Mouse (Mus musculus) cerebellum, postnatal 36 days (tissue): ENCODE measurements at regions not wholly inside any gene's neighbourhood (a gene's known extent, or its start where the extent isn't known, plus 50 kb on each side); places are given as distances from the start of the nearest gene placed in this dataset.
A peak's percentile ranks its signal among the peaks of the same experiment; 100 is the strongest.

Experiments used
- DNase-seq, 2 experiments: peaks; one replicate each; pipeline ENCODE4 v3.0.0; 2021 to 2022; ENCODE audit warnings: mixed read lengths in 2 of 2

DNA sequence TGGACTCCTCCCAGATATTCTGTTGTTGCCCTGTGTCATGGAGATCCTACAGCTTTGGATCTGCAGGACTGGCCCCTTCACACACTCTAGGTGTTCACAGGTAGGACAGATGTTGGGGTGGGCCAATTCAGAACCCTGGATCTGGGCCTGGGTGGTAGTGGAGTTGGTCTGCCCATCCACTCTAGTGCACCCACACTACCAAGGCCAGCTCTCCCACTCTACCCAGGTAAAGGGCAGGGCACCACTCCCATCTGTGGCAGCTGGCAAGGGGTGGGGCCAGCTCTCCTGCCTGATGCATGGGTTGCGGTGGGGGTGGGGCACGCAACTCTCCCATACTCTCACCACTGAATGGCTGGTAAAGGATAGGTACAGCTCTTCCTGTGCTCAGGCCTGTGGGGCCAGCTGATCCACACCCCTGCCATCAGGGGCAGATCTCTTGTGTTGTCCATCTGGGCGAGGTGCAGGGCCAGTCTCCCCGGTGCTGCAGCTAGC lies 76.5 kb downstream of the Gja1 start:
- DNase-seq = no peak

DNA sequence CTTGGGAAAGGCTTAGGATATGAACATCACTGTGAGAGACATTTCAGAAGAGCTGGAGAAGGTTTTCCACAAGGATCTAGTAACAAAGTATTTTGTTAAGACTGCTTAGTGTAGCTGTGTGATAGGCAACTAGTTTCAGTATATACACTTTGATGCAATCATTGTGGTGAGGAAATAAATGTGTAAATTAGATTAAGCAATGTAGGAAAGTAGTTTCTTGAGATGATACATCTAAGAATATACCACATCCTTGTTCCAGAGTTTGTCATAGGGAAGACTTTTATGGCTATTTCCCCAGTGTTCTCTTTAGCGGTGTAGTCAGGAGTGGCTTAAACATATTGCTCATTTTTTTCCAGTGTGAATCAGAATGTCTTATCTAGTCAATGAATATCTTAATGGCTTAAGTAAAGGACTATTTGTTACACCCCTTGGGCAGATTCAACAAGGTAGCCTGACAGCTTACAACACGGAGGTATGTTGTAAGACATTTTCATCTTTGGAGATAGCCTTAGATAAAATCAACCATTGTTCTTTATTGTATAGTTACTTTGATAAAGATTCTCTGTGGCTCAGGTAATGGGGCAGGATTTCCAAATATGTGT lies 78.8 kb downstream of the Gja1 start:
- DNase-seq = no peak

- DNase-seq = no peak
Measured at GRCm38 (mm10) chr10:56468537-56468936, 91.4 kb downstream of the Gja1 start.

DNA sequence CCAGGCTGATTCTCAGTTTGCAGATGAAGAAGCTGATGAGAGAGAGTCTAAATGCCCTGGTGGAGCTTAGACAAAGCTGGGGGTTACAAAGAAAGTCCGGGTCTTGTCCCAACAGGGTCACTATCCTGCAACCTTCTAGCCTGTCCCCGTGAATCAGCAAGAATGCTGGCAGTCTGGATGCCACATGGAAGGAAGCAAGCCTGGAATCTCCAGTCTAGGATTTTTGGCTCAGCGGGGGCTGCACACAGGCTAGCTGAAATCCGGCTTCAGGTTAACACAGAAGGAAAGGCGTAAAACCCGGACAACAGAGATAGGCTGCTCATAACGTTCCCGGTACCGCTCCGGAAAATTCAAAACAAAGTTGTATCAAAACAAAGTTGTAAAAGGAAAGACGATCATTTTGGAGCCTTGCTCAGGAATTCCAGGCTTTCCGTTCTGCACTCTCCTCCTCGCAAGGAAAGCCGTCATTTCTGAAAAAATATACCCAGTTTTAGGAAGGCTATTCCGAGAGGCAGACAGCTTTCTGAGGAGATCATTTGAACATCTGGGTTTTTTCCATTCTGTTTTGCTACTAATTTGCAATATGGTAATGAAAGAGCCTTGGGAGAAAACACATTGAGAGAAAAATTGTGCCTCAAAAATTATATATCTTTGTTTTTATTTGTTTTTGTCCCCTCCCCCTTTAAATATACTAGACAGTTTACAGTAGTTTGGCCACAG lies 92.0 kb downstream of the Gja1 start:
- DNase-seq = no peak

DNA sequence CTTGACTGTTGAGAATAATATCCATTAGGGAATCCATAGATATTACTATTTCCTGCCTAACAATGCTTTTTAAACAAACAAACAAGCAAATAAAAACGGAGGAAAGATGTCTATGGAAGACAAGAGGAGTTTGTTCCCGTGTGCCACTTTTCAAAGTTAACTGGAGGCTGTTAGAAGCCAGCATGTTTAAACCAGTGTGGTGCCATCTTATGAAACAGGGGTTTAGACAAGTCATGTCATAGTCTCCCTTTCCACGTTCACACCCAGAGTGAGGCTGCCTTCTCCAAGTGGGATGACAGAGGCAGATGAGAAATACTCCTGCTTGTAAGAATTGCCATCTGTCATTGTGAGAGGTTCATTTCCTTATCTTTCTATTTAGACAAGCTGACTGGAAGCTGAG lies 92.8 kb downstream of the Gja1 start:
- no peak for DNase-seq

GRCm38 (mm10) chr10:56474951-56475350 lies 97.8 kb downstream of the Gja1 start:
- DNase-seq = no peak

DNA sequence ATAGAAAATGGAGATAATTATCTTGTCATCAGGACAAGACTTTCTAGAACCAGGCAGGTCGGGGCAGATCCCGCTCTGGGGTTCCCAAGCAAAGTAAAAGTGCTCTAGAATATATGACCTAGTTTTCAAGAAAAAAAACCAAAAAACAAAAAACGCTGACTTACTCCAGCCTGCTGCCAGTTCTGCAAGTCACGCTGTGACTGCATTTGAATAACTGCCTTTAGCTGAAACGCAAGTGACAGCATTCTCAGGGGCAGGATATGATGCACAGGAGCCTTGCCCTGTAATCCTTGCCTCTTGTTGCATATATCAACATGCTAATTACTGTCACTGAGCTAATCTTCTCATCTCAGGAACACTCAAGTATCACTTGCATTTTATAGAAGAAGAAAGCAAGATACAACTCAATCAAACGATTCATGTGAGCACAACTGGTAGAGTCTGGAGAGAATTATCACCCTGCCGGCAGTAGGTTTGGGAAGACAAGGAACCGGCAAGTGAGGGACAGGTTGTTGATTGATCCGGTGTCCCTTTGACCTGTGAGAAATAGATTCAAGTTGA lies 105.1 kb downstream of the Gja1 start:
- no peak for DNase-seq

DNA sequence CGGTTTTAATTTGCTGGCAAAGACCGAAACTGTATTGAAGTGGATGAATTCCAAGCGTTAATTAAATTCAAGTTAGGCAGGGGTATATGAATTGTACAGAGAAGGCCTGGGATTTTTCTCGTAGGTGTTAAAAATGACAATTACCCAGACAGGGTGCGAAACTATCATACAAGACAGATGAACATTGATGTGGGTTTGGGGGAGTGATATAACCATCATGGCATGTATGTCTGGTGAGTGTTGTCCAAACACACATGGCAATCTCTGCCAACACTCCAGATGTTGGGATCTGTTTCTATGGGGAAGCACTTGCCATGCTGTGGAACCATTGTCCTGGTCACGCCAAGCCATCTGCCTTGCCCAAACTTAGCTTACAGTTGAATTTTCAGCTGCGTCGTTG lies 107.8 kb downstream of the Gja1 start:
- no peak for DNase-seq

- DNase-seq = no peak
Measured at GRCm38 (mm10) chr10:56485746-56486145, 108.6 kb downstream of the Gja1 start.

DNA sequence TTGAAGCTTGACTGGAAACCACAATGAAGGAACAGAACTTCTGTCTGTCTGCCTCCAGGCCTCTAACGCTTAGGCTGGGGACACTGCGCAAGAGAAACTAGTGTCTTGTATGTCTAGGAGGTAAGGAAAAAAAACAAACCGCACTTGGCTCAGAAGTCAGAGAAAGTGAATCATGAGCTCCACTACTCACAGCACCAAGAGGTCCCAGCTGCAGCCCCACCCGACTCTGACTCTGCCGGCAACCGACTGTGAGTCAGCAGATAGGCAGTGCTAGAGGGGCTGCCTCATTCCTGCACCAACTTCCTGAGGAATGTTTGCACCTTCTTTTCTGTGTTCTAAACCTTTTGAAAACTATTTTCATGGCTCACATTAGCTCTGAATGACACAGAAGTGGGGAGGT lies 109.5 kb downstream of the Gja1 start:
- DNase-seq = no peak

- DNase-seq = no peak
Measured at GRCm38 (mm10) chr10:56493461-56493860, 116.3 kb downstream of the Gja1 start.

DNA sequence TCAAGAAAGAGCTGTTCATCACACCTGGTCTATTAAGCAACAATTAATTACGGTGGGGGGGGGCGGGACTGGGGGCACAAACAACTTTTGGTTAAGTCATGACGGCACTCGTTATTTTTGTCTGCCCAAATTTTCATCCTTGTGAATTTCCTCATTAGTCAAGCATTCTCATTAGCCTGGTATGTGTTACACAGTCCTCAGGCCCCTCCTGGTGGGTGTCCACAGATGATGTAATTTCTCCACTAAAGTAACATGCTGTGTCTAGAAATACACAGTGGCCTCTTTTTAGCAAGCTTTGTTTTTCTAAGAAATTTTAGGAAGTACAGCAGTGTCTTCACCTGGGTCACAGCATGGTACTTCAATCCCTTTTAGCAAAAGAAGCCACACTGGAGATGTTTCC lies 118.2 kb downstream of the Gja1 start:
- DNase-seq = no peak

DNA sequence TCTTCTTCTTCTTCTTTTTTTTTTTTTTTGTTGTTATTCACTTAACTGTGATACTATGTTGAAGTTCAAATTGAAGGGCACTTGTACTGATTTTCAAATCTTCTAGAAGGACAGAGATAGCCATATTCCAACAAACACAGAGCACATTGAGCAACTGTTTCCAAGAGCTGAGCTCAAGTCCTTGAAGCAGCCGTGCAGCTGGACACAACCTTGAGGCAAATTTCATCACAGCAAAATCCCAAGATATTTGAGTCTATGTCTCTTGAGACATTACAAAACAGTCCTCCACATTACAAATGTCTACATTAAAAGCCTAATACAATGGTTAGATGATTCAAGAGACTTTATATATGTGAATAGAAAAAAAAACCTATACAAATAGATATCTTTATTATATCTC lies 141.9 kb downstream of the Gja1 start:
- no peak for DNase-seq

- DNase-seq = no peak
Measured at GRCm38 (mm10) chr10:56525791-56526190, 148.7 kb downstream of the Gja1 start.

GRCm38 (mm10) chr10:56537091-56537490 lies 160.0 kb downstream of the Gja1 start:
- DNase-seq = no peak

DNA sequence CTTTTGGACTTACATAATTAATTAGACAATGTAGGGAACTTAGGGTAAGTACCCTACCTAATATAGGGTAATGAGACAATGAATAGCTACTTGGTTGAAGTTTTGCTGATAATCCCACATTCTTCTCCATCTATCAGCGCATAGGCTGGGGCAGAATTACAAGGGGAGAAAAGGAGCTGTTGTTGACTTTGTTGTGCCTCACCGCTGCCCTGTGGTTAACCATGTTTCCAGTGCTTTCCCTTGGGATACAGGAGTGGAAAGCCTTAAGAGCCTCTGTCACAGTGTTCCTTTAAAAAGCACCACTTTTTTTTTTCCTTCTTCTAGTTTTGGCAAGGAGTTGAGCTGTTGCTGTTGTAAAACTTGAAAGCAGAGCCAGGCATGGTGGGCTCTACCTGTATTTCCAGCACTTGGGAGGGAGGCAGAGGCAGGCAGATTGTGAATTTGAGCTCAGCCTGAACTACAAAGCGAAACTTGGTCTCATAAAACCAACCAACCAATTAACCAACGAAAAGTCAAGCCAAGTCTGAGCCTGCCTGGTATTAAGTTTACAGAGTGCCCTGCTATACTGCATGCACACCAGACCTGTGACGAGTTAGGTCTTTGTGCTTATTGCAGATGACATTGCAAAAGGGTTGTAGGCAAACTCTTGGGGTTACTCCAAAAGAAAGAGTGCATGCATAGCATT lies 162.8 kb downstream of the Gja1 start:
- DNase-seq = no peak

DNA sequence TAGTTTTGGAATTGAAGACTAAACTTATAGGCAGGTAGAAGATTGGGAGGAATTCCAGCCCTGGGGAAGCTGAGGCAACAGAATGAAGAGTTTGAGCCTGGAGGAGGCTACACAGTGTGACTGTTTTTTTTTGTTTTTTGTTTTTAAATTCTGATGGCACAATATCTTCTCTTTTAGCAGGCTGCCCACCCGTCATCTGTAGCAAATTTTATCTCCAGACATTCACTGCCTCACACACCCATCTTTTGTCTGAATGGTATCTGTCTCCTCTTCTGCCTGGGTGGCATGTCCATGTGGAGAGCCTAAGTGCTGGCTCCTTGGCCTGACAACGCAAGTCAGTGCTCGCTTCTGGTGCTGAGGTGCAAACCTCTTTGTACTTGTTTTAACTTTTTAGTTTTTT lies 165.0 kb downstream of the Gja1 start:
- no peak for DNase-seq

DNA sequence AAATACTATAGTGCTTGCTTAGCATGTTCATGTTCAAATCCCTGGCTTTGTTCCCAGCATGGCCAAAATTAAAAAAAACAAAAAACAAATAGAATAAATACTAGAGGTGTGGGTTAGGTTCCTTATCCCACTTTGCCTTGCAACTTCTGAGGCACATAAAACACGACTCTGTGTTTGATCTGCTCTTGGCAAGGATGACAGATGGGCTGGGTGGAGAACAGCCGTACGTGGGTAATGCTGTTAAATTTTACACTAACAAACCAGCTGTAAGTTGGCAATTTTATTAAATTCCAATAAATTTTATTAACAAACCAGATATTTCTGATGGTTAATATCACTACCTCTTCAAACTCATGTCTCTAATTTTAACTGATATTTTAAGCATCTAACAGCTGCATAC lies 168.9 kb downstream of the Gja1 start:
- DNase-seq = no peak

DNA sequence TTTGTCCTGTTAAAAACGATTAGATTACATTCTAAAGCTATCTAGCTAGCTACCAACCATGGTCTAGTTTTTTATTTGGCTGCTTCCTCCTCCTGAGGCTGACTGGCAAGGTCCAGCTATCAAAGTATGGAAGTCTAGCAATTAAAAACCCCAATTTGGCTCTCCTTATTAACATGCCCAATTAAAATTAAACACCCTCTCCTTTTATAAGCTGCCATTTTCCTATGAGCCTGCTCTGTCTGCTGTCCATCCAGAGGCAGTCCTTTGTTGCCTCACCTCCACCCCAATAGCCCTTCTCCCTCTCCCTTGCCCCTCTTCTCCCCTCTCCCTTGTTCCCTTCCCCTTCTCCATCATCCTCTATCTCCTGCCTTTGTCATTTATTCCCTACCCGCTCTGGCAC lies 169.7 kb downstream of the Gja1 start:
- no peak for DNase-seq

- DNase-seq = no peak
Measured at GRCm38 (mm10) chr10:56547825-56548224, 170.7 kb downstream of the Gja1 start.

GRCm38 (mm10) chr10:56566836-56567442 lies 189.8 kb downstream of the Gja1 start:
- no peak for DNase-seq

- DNase-seq = peak; percentile 70 to 80
Measured at GRCm38 (mm10) chr10:56582065-56582464, 204.9 kb downstream of the Gja1 start.

GRCm38 (mm10) chr10:56587205-56587604 lies 210.1 kb downstream of the Gja1 start:
- DNase-seq = no peak
